Mouse (Mus musculus): Measurements from ENCODE around the gene Ccdc182. TPM values are rescaled to one million over a fixed set of nuclear protein-coding genes. Genes with fewer than 3 reads are reported as not detected.

The Ccdc182 gene
- polyA plus RNA-seq, 1 experiment from 2014 or later: not detected

DNA sequence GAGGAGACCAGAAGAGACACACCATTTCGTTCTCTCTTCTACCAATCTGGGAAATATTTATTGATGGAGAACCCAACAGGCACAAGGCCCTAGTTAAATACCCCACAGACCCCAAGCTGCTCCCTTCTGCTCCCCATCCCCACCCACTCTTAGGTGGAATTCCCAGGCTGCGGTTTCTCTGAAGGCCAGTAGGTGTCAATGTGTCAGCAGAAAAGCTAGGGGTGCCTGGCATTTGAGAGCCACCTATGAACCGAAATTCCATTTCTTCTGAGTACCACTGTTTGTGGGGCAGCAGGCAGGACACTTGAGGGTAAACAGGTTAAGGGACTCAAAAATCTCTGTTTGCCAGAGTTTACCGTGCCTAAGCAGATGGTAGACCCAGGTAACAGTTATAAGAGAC, 2.2 kb upstream of the Ccdc182 start:
- Histone ChIP-seq H3K27ac (ENCODE audit: low read length) (no peak overlapping the region), H3K27me3 (ENCODE audit: control insufficient read depth, insufficient read depth, low read depth, low read length) (peaks cover 17% of the 10 kb centered on the region), H3K9me3 (replicated peaks; ENCODE audit: control insufficient read depth, low read length) (no peaks in the 10 kb centered on the region), H3K4me2 (ENCODE audit: low read depth, low read length) (no peak overlapping the region), H3K4me3 (ENCODE audit: low read depth, low read length) (no peak overlapping the region), H3K9ac (ENCODE audit: low read depth, low read length) (no peak overlapping the region), H3K4me1 (ENCODE audit: control insufficient read depth, low read depth, low read length) (no peaks in the 10 kb centered on the region; the same call in 1 of the 2 replicates), H3K36me3 (ENCODE audit: control insufficient read depth, insufficient read depth) (no peaks in the 10 kb centered on the region)
- no peak for ATAC-seq (ENCODE audit: low read depth)
- WGBS (ENCODE audit: insufficient replicate concordance): 42% methylated on average over 4 of the region's 4 CpGs

DNA sequence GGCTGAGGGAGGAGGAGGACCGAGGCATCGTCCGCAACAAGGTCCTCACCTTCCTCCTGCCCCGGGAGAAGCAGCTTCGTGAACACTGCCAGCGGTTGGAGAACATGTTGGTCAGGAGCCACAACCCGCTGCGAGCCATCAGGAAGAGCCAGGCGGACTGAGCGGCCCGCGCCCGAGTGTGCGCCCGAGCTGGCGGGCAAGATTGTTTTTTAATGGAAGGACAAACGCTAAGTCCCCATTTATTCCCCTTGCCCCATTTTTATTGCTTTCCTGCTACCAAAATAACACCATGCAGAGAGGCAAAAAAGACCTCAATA, 494 bp downstream of the Ccdc182 start:
- WGBS (ENCODE audit: insufficient replicate concordance): 15% methylated on average over 17 of the region's 17 CpGs
- H3K36me3 ChIP-seq (ENCODE audit: control insufficient read depth, insufficient read depth): no peaks in the 10 kb centered on the region
- H3K27ac ChIP-seq (ENCODE audit: low read length): no peak overlapping the region
- no peak for ATAC-seq (ENCODE audit: low read depth)
- H3K4me2 ChIP-seq (ENCODE audit: low read depth, low read length): peak overlapping the region; percentile 32
- no peaks in the 10 kb centered on the region; the same call in 1 of the 2 replicates for H3K4me1 ChIP-seq (ENCODE audit: control insufficient read depth, low read depth, low read length)
- H3K4me3 ChIP-seq (ENCODE audit: low read depth, low read length): no peak overlapping the region
- H3K9ac ChIP-seq (ENCODE audit: low read depth, low read length): no peak overlapping the region
- no peaks in the 10 kb centered on the region for H3K9me3 ChIP-seq (replicated peaks; ENCODE audit: control insufficient read depth, low read length)
- H3K27me3 ChIP-seq (ENCODE audit: control insufficient read depth, insufficient read depth, low read depth, low read length): peaks cover 15% of the 10 kb centered on the region

GRCm38 (mm10) chr11:88295298-88295697, 1.4 kb downstream of the Ccdc182 start:
- Histone ChIP-seq H3K4me1 (ENCODE audit: control insufficient read depth, low read depth, low read length) (no peaks in the 10 kb centered on the region; the same call in 1 of the 2 replicates), H3K9me3 (replicated peaks; ENCODE audit: control insufficient read depth, low read length) (no peaks in the 10 kb centered on the region), H3K27ac (ENCODE audit: low read length) (no peak overlapping the region), H3K9ac (ENCODE audit: low read depth, low read length) (no peak overlapping the region), H3K36me3 (ENCODE audit: control insufficient read depth, insufficient read depth) (no peaks in the 10 kb centered on the region), H3K27me3 (ENCODE audit: control insufficient read depth, insufficient read depth, low read depth, low read length) (peaks cover 15% of the 10 kb centered on the region), H3K4me3 (ENCODE audit: low read depth, low read length) (no peak overlapping the region), H3K4me2 (ENCODE audit: low read depth, low read length) (peak overlapping the region; percentile 6; the same call in 1 of the 2 replicates)
- WGBS (ENCODE audit: insufficient replicate concordance): 67% methylated on average over 5 of the region's 5 CpGs
- ATAC-seq (ENCODE audit: low read depth): peak; percentile 62

- Histone ChIP-seq H3K4me1 (ENCODE audit: control insufficient read depth, low read depth, low read length) (no peaks in the 10 kb centered on the region; the same call in 1 of the 2 replicates), H3K27me3 (ENCODE audit: control insufficient read depth, insufficient read depth, low read depth, low read length) (peaks cover 15% of the 10 kb centered on the region), H3K9ac (ENCODE audit: low read depth, low read length) (no peak overlapping the region), H3K4me2 (ENCODE audit: low read depth, low read length) (no peak overlapping the region), H3K36me3 (ENCODE audit: control insufficient read depth, insufficient read depth) (no peaks in the 10 kb centered on the region), H3K9me3 (replicated peaks; ENCODE audit: control insufficient read depth, low read length) (no peaks in the 10 kb centered on the region), H3K4me3 (ENCODE audit: low read depth, low read length) (no peak overlapping the region), H3K27ac (ENCODE audit: low read length) (no peak overlapping the region)
- 41% methylated on average over 4 of the region's 4 CpGs for WGBS (ENCODE audit: insufficient replicate concordance)
- no peak for ATAC-seq (ENCODE audit: low read depth)
Measured at GRCm38 (mm10) chr11:88297526-88297925, 3.7 kb downstream of the Ccdc182 start.

DNA sequence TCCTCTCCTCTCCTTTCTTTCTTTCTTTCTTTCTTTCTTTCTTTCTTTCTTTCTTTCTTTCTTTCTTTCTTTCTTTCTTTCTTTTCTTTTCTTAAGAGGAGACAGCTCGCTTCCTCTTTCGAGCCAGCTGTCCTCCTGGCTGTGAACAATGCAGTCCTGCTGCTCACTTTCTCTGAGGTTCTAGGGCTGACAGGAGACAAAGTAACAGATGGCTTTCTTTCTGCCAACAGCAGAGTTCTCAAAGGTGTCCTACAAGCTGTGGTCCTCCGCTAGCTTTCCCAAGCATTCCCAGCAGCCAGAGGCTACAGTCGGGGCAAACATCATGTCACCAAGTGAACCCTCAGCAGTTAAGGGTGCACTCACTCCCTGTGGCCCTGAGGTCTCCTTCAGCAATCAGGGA, 5.5 kb downstream of the Ccdc182 start:
- Histone ChIP-seq H3K9me3 (replicated peaks; ENCODE audit: control insufficient read depth, low read length) (no peaks in the 10 kb centered on the region), H3K27me3 (ENCODE audit: control insufficient read depth, insufficient read depth, low read depth, low read length) (peaks cover 4% of the 10 kb centered on the region), H3K36me3 (ENCODE audit: control insufficient read depth, insufficient read depth) (no peaks in the 10 kb centered on the region), H3K9ac (ENCODE audit: low read depth, low read length) (no peak overlapping the region), H3K4me1 (ENCODE audit: control insufficient read depth, low read depth, low read length) (no peaks in the 10 kb centered on the region; the same call in 1 of the 2 replicates), H3K4me3 (ENCODE audit: low read depth, low read length) (no peak overlapping the region), H3K4me2 (ENCODE audit: low read depth, low read length) (no peak overlapping the region), H3K27ac (ENCODE audit: low read length) (no peak overlapping the region)
- 60% methylated on average over 4 of the region's 4 CpGs for WGBS (ENCODE audit: insufficient replicate concordance)
- ATAC-seq (ENCODE audit: low read depth): no peak

- Histone ChIP-seq H3K4me2 (ENCODE audit: low read depth, low read length) (no peak overlapping the region), H3K4me1 (ENCODE audit: control insufficient read depth, low read depth, low read length) (no peaks in the 10 kb centered on the region), H3K9ac (ENCODE audit: low read depth, low read length) (no peak overlapping the region), H3K27ac (ENCODE audit: low read length) (no peak overlapping the region), H3K27me3 (ENCODE audit: control insufficient read depth, insufficient read depth, low read depth, low read length) (no peaks in the 10 kb centered on the region), H3K4me3 (ENCODE audit: low read depth, low read length) (no peak overlapping the region), H3K36me3 (ENCODE audit: control insufficient read depth, insufficient read depth) (no peaks in the 10 kb centered on the region), H3K9me3 (replicated peaks; ENCODE audit: control insufficient read depth, low read length) (no peaks in the 10 kb centered on the region)
- ATAC-seq (ENCODE audit: low read depth): no peak
- WGBS (ENCODE audit: insufficient replicate concordance): 62% methylated on average over 6 of the region's 6 CpGs
Measured at GRCm38 (mm10) chr11:88301619-88302018, 7.8 kb downstream of the Ccdc182 start.

DNA sequence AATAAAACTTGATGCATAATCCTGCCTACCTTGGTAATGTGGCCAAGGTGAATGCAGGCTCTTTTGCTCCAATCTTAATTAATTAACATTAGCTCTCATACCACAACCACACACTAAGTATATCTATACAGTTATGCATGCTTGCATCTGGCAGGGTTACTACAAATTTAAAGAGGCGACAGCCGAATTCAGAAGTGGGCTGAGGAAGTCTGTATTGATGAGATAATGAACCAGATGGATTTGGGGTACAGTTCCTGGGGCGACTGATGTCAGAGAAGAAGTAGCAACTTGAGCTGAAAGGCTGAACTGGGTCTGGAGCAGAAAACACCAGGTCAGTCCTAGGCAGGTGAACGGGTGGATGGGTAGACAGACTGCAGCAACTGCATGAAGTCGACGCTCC, 11.9 kb downstream of the Ccdc182 start:
- Histone ChIP-seq H3K4me2 (ENCODE audit: low read depth, low read length) (no peak overlapping the region), H3K36me3 (ENCODE audit: control insufficient read depth, insufficient read depth) (no peaks in the 10 kb centered on the region), H3K4me3 (ENCODE audit: low read depth, low read length) (no peak overlapping the region), H3K27ac (ENCODE audit: low read length) (no peak overlapping the region), H3K9ac (ENCODE audit: low read depth, low read length) (no peak overlapping the region), H3K9me3 (replicated peaks; ENCODE audit: control insufficient read depth, low read length) (no peaks in the 10 kb centered on the region), H3K4me1 (ENCODE audit: control insufficient read depth, low read depth, low read length) (no peaks in the 10 kb centered on the region), H3K27me3 (ENCODE audit: control insufficient read depth, insufficient read depth, low read depth, low read length) (no peaks in the 10 kb centered on the region)
- 37% methylated on average over 6 of the region's 6 CpGs for WGBS (ENCODE audit: insufficient replicate concordance)
- ATAC-seq (ENCODE audit: low read depth): no peak

GRCm38 (mm10) chr11:88307616-88308543, 14.0 kb downstream of the Ccdc182 start:
- H3K27me3 ChIP-seq (ENCODE audit: control insufficient read depth, insufficient read depth, low read depth, low read length): no peaks in the 10 kb centered on the region
- H3K36me3 ChIP-seq (ENCODE audit: control insufficient read depth, insufficient read depth): no peaks in the 10 kb centered on the region
- no peaks in the 10 kb centered on the region for H3K9me3 ChIP-seq (replicated peaks; ENCODE audit: control insufficient read depth, low read length)
- no peaks in the 10 kb centered on the region for H3K4me1 ChIP-seq (ENCODE audit: control insufficient read depth, low read depth, low read length)
- no peak overlapping the region for H3K4me2 ChIP-seq (ENCODE audit: low read depth, low read length)
- H3K9ac ChIP-seq (ENCODE audit: low read depth, low read length): no peak overlapping the region
- no peak for ATAC-seq (ENCODE audit: low read depth)
- WGBS (ENCODE audit: insufficient replicate concordance): 65% methylated on average over 14 of the region's 14 CpGs
- no peak overlapping the region for H3K27ac ChIP-seq (ENCODE audit: low read length)
- H3K4me3 ChIP-seq (ENCODE audit: low read depth, low read length): no peak overlapping the region

- Histone ChIP-seq H3K27me3 (ENCODE audit: control insufficient read depth, insufficient read depth, low read depth, low read length) (no peaks in the 10 kb centered on the region), H3K4me2 (ENCODE audit: low read depth, low read length) (no peak overlapping the region), H3K4me3 (ENCODE audit: low read depth, low read length) (no peak overlapping the region), H3K27ac (ENCODE audit: low read length) (no peak overlapping the region), H3K9me3 (replicated peaks; ENCODE audit: control insufficient read depth, low read length) (no peaks in the 10 kb centered on the region), H3K4me1 (ENCODE audit: control insufficient read depth, low read depth, low read length) (no peaks in the 10 kb centered on the region), H3K9ac (ENCODE audit: low read depth, low read length) (no peak overlapping the region), H3K36me3 (ENCODE audit: control insufficient read depth, insufficient read depth) (no peaks in the 10 kb centered on the region)
- ATAC-seq (ENCODE audit: low read depth): no peak
- 71% methylated on average over 10 of the region's 10 CpGs for WGBS (ENCODE audit: insufficient replicate concordance)
Measured at GRCm38 (mm10) chr11:88309059-88309700, 15.3 kb downstream of the Ccdc182 start.
